Mouse (Mus musculus): ENCODE data around the gene Phf12. TPM values are rescaled to one million over a fixed set of nuclear protein-coding genes. Genes with fewer than 3 reads are reported as not detected.
A peak's percentile ranks its signal among the peaks of the same experiment; 100 is the strongest.

Gene Phf12
- total RNA-seq, 1 experiment from 2014 or later, result 43.9 TPM

DNA sequence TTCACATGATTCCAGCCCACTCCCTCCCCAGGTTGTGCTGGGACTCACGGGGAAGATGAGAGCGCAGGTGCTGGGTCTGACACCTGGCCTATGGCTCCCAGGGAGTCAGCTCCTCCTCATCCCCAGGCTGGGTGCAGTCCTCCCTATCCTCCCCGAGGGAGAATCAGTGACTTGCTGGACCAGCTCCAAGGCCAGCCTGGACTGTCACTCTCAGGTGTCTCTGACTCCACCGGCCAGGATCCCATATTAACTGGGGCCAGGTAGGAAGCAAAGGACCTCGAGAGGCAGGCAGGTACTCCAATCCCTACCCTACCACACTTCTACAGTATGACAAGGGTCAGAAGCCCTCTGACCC, 16.5 kb upstream of the Phf12 start:
- ATAC-seq (replicated peaks; ENCODE audit: insufficient number of reproducible peaks, low FRiP score, low TSS enrichment, poor library complexity, severe bottlenecking), result no peak

DNA sequence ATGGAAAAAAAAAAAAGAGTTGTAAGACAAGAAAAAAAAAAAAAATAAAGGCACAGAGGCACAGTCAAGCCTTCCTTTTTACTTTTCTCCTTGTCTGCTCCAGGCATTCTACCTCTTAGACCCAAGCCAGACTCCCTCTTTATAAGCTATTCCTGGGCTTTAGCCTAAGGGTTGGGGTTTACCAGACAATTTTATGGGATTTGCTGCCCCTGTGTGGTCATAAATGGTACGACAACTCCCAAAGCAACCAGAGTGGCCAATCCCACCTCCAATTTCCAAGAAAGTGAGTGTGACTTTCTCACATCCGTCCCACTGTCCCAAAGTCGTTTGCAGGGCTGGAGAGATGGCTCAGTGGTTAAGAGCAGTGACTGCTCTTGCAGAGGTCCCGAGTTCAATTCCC, 15.4 kb upstream of the Phf12 start:
- peak; percentile 64; the same call in 1 of the 2 replicates for ATAC-seq (replicated peaks; ENCODE audit: insufficient number of reproducible peaks, low FRiP score, low TSS enrichment, poor library complexity, severe bottlenecking)

- ATAC-seq (replicated peaks; ENCODE audit: insufficient number of reproducible peaks, low FRiP score, low TSS enrichment, poor library complexity, severe bottlenecking), result no peak
Observed at GRCm38 (mm10) chr11:77968786-77969185, 13.8 kb upstream of the Phf12 start.

GRCm38 (mm10) chr11:77970718-77971117, 11.8 kb upstream of the Phf12 start:
- ATAC-seq (replicated peaks; ENCODE audit: insufficient number of reproducible peaks, low FRiP score, low TSS enrichment, poor library complexity, severe bottlenecking), result no peak

- ATAC-seq (replicated peaks; ENCODE audit: insufficient number of reproducible peaks, low FRiP score, low TSS enrichment, poor library complexity, severe bottlenecking), result no peak
Observed at GRCm38 (mm10) chr11:77973520-77973919, 9.0 kb upstream of the Phf12 start.

DNA sequence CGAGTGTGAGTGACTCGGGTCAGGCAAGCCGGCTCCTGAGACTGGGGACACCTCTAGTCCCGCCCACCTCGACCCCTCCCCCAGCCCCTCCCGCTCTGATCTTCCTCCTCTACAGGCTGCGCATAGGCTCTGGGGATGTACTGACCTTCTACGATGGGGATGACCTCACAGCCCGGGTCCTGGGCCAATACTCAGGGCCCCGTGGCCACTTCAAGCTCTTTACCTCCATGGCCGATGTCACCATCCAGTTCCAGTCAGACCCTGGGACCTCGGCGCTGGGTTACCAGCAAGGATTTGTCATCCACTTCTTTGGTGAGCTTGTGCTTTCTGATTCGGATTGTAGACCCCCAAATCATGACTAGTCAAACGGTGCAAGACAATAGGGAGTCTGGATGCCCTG, 8.2 kb upstream of the Phf12 start:
- ATAC-seq (replicated peaks; ENCODE audit: insufficient number of reproducible peaks, low FRiP score, low TSS enrichment, poor library complexity, severe bottlenecking), result no peak

GRCm38 (mm10) chr11:77975873-77976272, 6.7 kb upstream of the Phf12 start:
- ATAC-seq (replicated peaks; ENCODE audit: insufficient number of reproducible peaks, low FRiP score, low TSS enrichment, poor library complexity, severe bottlenecking), result no peak

DNA sequence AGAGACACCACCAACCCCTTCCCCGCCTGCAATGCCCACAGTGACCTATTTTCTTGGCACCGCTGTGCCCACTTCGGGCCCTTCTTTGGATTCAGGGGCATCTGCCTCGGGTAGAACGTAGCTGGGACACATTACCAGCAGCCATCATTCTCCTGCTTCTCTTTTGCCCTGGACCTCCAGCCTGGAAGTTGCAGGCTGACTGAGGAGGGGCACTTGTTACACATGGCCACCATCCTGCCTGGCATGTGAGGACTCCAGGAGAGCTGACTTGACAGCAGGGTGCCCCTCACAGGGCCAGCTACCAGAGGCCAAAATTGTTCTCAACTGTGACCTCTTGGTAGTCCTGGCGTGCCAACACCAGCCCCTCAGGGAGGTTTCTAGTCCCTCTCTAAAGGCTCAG, 4.4 kb upstream of the Phf12 start:
- no peak for ATAC-seq (replicated peaks; ENCODE audit: insufficient number of reproducible peaks, low FRiP score, low TSS enrichment, poor library complexity, severe bottlenecking)

DNA sequence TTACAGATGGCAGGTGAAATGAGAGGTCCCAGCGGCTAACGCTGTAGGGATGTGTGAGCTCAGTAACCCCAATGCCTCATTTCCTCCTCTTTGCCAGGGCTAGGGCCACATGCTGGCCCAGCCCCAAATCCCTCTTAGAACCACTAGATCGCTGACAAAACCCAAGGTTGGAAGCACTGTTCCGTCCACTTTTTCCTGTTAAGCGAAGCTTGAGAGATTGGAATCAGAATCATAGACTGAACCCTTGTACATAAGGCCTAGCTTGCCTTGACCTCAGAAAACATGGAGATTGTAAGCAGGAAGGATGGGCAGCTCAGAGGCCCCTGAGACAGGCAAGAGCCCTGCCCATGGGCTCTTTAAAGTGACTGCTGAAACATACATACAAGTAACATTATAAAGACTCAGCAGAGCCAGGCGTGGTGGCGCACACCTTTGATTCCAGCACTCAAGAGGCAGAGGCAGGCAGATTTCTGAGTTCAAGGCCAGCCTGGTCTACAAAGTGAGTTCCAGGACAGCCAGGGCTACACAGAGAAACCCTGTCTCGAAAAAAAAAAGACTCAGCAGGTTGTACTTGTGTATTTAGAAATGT, 3.2 kb upstream of the Phf12 start:
- ATAC-seq (replicated peaks; ENCODE audit: insufficient number of reproducible peaks, low FRiP score, low TSS enrichment, poor library complexity, severe bottlenecking), result no peak

DNA sequence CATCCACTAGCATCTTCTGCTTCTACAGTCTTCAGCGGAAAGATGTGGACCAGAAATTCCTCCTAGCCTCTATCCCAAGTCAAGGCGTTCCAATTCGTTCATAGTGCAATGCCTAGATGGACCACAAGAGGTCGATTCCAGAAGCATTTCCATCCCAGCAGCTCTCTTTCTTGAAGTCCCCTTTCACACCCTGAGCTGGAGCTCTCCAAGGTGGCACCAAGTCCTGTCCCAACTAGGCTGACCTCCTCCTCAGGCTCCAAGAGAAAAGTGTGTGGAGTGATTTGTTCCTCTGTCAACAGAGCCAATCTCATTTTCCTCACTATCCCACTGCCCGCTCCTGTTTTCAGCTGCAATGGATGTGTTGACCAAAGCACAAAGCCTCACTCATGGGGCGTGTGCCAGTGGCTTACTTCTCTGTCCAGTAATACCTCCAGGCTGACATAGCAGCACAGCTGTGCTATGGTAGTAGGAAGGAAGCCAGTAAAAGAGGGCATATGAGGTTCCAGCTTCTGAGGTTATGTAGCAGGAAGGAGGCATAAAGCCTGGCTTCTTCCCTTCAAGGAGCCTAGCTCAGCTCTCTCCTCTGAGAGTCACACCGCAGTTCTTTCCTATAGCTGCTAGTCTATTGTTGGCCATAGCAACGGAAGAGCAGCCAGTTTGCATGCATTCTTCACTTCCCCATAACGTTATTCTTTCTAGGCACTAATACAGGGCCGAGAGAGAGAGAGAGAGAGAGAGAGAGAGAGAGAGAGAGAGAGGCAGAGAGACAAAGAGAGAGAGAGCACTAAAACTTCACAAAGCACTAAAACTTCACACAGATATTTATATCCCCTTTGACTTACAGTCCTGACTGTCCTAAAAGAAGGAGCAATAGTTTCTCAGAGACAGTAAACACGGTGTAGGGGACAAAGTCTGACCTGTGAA, 2.0 kb upstream of the Phf12 start:
- ATAC-seq (replicated peaks; ENCODE audit: insufficient number of reproducible peaks, low FRiP score, low TSS enrichment, poor library complexity, severe bottlenecking), result no peak

GRCm38 (mm10) chr11:77981609-77982440, 729 bp upstream of the Phf12 start:
- ATAC-seq (replicated peaks; ENCODE audit: insufficient number of reproducible peaks, low FRiP score, low TSS enrichment, poor library complexity, severe bottlenecking), result peak; percentile 86

DNA sequence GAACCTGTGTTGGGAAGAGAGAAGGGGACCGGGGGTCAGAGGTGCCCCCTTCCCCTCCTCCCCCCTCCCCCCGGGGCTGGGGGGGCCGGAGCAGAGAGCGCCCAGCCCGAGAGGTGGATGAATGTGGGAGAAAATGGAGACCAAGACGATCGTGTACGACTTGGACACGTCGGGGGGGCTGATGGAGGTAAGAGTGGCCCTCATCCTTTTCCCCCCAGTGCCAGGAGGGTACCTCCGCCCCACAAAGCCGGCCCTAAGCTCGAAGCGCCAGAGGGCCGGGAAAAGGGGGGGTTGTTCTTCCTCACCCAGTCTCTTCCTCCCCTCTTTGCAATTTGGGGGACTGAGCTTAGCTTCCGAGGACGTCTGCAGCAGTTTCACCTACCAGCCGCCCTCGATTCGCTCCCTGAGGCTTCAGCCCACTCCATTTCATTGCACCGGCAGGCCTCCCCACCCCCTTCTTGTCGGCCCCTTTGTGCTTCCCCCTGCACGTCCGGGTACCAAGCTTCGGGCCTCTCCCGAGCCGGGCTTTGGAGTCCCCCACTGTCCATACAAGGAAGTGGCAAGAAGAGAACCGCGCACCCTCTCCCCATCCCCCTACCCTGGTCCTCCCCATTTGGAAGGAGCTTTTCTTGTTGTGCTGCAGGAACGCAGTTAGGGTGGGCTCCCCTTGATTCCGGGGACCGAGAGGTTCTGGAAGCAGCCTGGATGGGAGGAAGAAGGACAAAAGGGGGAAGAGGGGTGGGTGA, 810 bp downstream of the Phf12 start:
- ATAC-seq (replicated peaks; ENCODE audit: insufficient number of reproducible peaks, low FRiP score, low TSS enrichment, poor library complexity, severe bottlenecking), result no peak

DNA sequence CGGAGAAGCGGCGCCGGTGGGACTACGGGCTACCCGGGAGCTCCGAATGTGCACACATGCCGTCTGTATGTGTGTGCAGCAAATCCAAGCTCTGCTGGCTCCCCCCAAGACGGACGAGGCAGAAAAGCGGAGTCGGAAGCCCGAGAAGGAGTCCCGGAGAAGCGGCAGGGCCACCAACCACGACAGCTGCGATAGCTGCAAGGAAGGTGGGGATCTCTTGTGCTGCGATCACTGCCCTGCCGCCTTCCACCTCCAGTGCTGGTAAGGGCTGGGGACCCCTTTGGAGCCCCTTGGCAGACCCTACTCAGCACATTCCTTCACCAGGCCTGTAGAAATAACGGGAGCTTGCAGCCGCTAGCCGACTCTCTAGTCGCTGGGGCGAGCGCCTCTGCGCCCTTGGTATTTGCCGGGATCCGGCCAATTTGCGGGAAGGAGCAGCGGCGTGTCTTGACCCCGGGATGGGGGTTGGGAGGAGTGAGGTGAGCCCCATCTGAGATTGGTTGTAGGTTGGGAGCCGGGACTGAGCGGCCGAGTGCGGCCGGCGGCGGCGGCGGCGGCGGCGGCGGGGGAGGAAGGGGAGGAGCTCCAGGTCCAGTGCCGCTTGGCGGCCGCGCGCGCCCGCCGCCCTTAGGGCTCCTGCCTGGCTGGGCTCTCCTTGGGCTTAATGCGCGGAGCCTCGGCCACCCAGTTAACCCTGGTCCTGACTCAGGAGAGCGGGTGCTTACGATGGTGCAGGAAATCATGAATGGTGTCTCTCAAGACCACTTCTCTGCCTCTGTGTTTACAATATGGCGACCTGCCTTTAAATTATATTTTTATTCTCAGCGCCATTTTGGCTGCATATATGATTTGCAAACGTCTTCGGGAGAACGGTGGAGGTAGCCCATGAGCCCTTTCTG, 1.6 kb downstream of the Phf12 start:
- ATAC-seq (replicated peaks; ENCODE audit: insufficient number of reproducible peaks, low FRiP score, low TSS enrichment, poor library complexity, severe bottlenecking), result no peak

DNA sequence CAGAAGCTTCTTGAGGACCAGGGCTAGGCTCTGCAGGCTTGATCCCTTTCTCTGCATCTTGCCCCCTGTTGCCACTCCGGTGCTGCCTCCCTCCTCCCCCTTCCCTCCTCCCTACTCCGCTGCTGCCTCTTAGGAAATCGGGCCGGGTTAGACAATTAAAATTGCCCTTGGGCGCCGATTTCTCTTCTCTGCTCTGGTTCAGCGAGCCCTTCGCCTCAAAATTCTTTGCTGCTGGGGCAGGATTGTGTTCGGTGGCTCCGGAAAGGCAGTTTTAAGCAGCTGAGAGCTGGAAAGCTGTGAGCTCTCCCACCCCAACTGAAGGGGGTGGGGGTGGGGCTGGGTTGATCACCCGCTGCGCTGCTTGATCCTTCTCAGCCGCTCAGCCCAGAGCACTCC, 2.3 kb downstream of the Phf12 start:
- no peak for ATAC-seq (replicated peaks; ENCODE audit: insufficient number of reproducible peaks, low FRiP score, low TSS enrichment, poor library complexity, severe bottlenecking)

DNA sequence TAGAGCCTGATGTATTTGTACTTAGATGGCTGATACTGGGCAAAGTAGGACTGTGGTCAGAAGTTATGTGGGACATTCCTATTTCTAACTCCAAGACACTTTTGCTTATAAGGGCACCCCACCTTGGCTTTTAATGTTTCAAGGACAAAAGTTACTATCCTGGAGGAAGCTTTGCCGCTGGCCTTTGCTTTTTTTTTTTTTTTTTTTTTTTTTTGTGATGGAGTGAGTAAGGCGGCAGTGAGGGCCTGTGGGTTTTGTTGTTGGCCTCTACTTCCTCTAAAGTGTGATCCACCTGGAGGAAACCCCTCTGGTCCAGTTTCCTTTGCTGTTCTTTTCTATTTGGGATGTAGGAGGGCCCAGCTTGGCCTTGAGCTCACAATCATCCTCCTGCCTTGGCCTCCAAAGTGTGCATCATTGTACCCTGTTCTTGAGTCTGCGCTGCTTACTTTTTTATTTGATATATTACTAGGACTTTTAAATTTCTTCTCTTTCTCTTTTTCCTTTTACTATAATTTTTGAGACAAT, 3.0 kb downstream of the Phf12 start:
- ATAC-seq (replicated peaks; ENCODE audit: insufficient number of reproducible peaks, low FRiP score, low TSS enrichment, poor library complexity, severe bottlenecking), result no peak

DNA sequence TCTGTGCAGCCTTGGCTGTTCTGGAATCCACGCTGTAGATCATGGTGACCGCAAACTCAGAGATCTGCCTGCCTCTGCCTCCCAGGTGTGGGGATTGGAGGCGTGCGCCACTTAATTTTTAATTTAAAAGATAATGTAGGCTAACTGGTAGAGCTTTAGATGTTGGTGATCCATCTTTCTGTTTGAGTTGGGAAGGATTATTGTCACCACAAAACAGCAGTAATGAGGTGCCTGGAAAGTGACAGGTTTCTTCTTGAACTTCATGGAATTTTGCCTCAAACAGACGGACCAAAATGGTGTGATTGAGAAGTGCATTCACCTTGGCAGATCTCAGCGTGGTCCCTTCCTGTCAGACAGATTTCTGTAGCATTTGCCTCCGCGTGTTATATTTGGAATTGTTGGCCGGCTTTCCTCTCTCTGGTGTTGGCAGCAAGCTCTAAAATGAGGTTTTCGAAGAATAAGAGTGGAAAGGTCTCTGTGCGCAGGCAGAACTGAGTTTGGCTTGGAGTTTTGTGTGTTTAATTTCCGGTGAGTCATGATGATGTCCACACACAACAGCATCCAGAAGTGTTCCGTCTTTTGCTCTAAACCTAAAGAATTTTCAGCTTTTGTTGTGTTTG, 6.6 kb downstream of the Phf12 start:
- no peak for ATAC-seq (replicated peaks; ENCODE audit: insufficient number of reproducible peaks, low FRiP score, low TSS enrichment, poor library complexity, severe bottlenecking)

GRCm38 (mm10) chr11:77995556-77995955, 13.0 kb downstream of the Phf12 start:
- ATAC-seq (replicated peaks; ENCODE audit: insufficient number of reproducible peaks, low FRiP score, low TSS enrichment, poor library complexity, severe bottlenecking), result no peak

All from monocyte, adult 5-6 weeks (primary cell).